In genomic region chr4:16065026-16065425, GRCm38 (mm10) we compare ENCODE assay signal across 11 mouse cellular contexts.
DNase-seq lines count a peak whose midpoint lies in the region; ATAC-seq and TF ChIP-seq lines count a peak whose summit lies in the region.
"Had no signal": no experiment of that assay in that cellular context is flagged by ENCODE, and none has a peak within 500 bp of the region (broad histone marks: within the 10 kb centered on the region; RNA-seq: fewer than 3 reads in every experiment).

No protein-coding gene starts in this region.

- H3K9ac ChIP-seq in stomach, postnatal 0 days (ENCODE audit: low read length) = no peak overlapping the region
- H3K9ac ChIP-seq: lung, embryonic 14.5 days had no signal

- no peaks in the 10 kb centered on the region for H3K36me3 ChIP-seq in stomach, postnatal 0 days (ENCODE audit: control insufficient read depth, insufficient read depth, low read length)

- no peaks in the 10 kb centered on the region for H3K27me3 ChIP-seq in stomach, postnatal 0 days (ENCODE audit: control insufficient read depth, insufficient read depth, low read length)

- no peak for TF ChIP-seq CTCF in stomach, postnatal 0 days (IDR thresholded peaks at IDR 0.05; ENCODE audit: low read depth)

- WGBS in stomach, postnatal 0 days = 58% methylated on average over 3 of the region's 3 CpGs

- H3K4me1 ChIP-seq in stomach, postnatal 0 days (replicated peaks; ENCODE audit: control insufficient read depth, insufficient read depth) = no peaks in the 10 kb centered on the region

- ATAC-seq in CD4-positive, CD25-positive, alpha-beta regulatory T cell, adult 4 months = no peak
- no peak for ATAC-seq in stomach, postnatal 0 days (ENCODE audit: low FRiP score, low TSS enrichment)

- H3K27ac ChIP-seq in stomach, postnatal 0 days (replicated peaks) = no peak overlapping the region

- no peak overlapping the region for H3K4me3 ChIP-seq in stomach, postnatal 0 days (ENCODE audit: low read depth, low read length)
- H3K4me3 ChIP-seq: megakaryocyte, embryonic 14.5 days had no signal

- no peak overlapping the region for H3K4me2 ChIP-seq in stomach, postnatal 0 days (replicated peaks; ENCODE audit: low read depth)
- H3K4me2 ChIP-seq: lung, embryonic 14.5 days had no signal

- no peak for TF ChIP-seq EP300 in stomach, postnatal 0 days (optimal IDR thresholded peaks at IDR 0.05)

- peak; percentile 7 for DNase-seq in cerebellum, adult 9-10 months
- no peak for DNase-seq in cerebellum, adult 8-10 months
- peak; percentile 14 to 28 for DNase-seq in layer of hippocampus, adult 8-10 months (ENCODE audit: low spot score in 2 of 2)
- no peak for DNase-seq in layer of hippocampus, postnatal 25 days (ENCODE audit: extremely low spot score in 1 of 2, low spot score in 1 of 2)
- DNase-seq in adrenal gland, adult 8-10 months = peak; percentile 35
- DNase-seq in kidney, postnatal 36 days = peak; percentile 2 to 12
- DNase-seq in stomach, postnatal 0 days (ENCODE audit: low spot score) = no peak
- DNase-seq: B cell, adult 2 months; lung, embryonic 14.5 days had no signal

- H3K9me3 ChIP-seq in stomach, postnatal 0 days (ENCODE audit: control insufficient read depth, low read length) = no peaks in the 10 kb centered on the region
- H3K9me3 ChIP-seq: megakaryocyte, embryonic 14.5 days had no signal

Comparison
In these comparisons a context has a peak if more than half of its experiments do, and no peak if none do; other contexts are left out.
1. DNase-seq: peak in cerebellum, adult 9-10 months (single experiment), layer of hippocampus, adult 8-10 months (2 of 2), adrenal gland, adult 8-10 months (single experiment) and kidney, postnatal 36 days (2 of 2); none in cerebellum, adult 8-10 months (single experiment), layer of hippocampus, postnatal 25 days (0 of 2) and stomach, postnatal 0 days (single experiment).